Mouse (Mus musculus): Measurements from ENCODE around the gene Tbc1d14. TPM values are rescaled to one million over a fixed set of nuclear protein-coding genes. Genes with fewer than 3 reads are reported as not detected.
A peak's percentile ranks its signal among the peaks of the same experiment; 100 is the strongest.

Gene Tbc1d14
- polyA plus RNA-seq (2015; fragmentation: Nextera tagmentation; extraction: Ambion mirVana), result 30.7 and 34.0 TPM in 2 replicates

DNA sequence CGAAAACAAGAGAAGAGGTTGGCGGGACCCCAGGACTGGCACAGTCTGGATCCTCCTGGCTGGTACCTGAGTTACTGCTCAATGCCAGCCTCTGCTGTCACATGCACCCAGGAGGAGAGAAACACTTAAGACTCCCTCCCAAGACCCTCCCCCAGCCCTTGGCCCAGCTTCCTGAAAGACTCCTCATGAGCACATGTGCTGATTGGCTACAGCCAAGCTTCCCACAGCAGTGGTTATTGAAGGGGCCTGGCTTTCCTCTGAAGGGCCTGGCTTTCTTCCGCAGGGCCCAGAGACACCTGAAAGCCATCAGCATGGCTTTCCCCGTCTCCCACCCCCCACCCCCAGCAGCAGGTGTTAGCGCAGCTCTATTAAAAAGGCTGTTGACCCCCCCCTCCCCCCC, at the start of gene Tbc1d14:
TSS of gene Tbc1d14 (minus strand) at position 101 of the 400 bp plus-strand sequence.
- Histone ChIP-seq H3K27ac (ENCODE audit: low read length) (no peak within 1 kb of the TSS), H3K27me3 (replicated peaks; ENCODE audit: control insufficient read depth, insufficient read depth, low read length) (no peaks in the 10 kb centered on the region), H3K4me2 (ENCODE audit: low read depth, low read length) (no peak within 1 kb of the TSS), H3K9me3 (ENCODE audit: control insufficient read depth, low read length) (no peaks in the 10 kb centered on the region), H3K4me1 (ENCODE audit: control insufficient read depth, insufficient read depth, low read length) (peaks cover under 1% of the 10 kb centered on the region; the same call in 1 of the 2 replicates), H3K9ac (ENCODE audit: low read depth, low read length) (no peak within 1 kb of the TSS), H3K36me3 (ENCODE audit: control insufficient read depth, insufficient read depth, low read length) (no peaks in the 10 kb centered on the region), H3K4me3 (ENCODE audit: low read length) (no peak within 1 kb of the TSS)
- WGBS, result 79% methylated on average over 5 of the region's 5 CpGs
- no peak for ATAC-seq

DNA sequence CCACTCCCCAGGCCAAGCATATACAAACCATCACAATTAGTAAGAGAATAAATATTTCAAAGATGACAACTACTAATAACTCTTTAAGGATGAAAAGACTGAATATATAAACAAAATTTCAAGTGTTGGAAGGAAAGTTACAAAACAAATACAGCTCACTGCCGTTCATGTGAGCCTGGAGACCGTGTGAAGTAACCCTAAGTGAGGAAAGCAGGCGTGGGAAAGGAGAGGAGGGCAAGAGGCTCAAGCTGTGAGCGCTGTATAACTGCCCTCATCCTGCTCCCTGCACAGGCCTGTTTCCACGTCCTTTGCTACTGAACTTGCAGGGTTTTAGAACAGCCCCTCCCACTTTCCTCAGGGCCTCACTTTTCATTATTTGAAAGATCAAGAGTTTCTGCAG, 32.5 kb upstream of the Tbc1d14 start:
- Histone ChIP-seq H3K4me3 (ENCODE audit: low read length) (no peak overlapping the region), H3K27ac (ENCODE audit: low read length) (no peak overlapping the region), H3K36me3 (ENCODE audit: control insufficient read depth, insufficient read depth, low read length) (0 out of 2 replicates have a peak, but pooled peaks cover 4% of the 10 kb centered on the region), H3K4me1 (ENCODE audit: control insufficient read depth, insufficient read depth, low read length) (peaks cover 14% of the 10 kb centered on the region), H3K27me3 (replicated peaks; ENCODE audit: control insufficient read depth, insufficient read depth, low read length) (no peaks in the 10 kb centered on the region), H3K9ac (ENCODE audit: low read depth, low read length) (no peak overlapping the region), H3K4me2 (ENCODE audit: low read depth, low read length) (no peak overlapping the region), H3K9me3 (ENCODE audit: control insufficient read depth, low read length) (no peaks in the 10 kb centered on the region)
- 39% methylated on average over 5 of the region's 5 CpGs for WGBS
- no peak for ATAC-seq

DNA sequence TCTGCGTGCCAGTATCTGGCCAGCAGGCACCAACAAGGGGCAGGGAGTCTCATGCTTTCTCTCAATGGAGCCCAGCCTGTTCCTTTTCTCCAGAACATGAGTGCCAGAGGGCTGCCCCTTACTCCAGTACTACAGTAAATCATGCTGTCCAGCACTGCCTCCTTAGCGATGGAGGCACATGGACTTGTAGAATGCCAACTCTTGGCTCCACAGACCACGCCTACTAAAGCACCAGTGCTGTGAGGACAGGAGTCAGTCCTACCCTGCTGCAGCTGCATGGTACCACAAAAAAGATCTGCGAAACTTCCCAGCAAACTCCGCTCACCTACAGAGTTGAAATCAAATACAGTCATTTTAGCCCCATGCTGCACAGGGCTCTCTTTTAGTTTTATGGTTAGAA, 30.6 kb upstream of the Tbc1d14 start:
- no peak overlapping the region for H3K4me2 ChIP-seq (ENCODE audit: low read depth, low read length)

DNA sequence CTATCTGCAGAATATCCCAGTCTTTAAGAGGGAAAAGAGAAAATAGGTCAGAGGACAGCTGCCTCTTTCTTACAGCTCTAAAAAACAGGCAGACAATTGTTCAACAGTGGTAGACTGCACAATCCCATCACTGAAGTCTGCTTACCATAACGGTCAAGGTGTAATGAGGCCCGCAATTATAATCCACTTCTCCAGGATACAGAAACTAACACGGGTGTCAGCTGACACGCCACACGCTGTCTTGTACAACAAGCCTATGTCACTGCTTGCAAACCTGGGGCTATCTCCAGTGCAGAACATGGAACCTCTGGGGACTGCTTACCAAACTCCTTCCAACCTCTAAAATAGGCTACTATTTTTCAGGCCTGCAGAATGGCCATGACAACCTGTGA, 28.0 kb upstream of the Tbc1d14 start:
- Histone ChIP-seq H3K4me2 (ENCODE audit: low read depth, low read length) (no peak overlapping the region), H3K36me3 (ENCODE audit: control insufficient read depth, insufficient read depth, low read length) (peaks cover 7% of the 10 kb centered on the region; the same call in 1 of the 2 replicates), H3K27ac (ENCODE audit: low read length) (peak overlapping the region; percentile 5; the same call in 1 of the 2 replicates), H3K9me3 (ENCODE audit: control insufficient read depth, low read length) (no peaks in the 10 kb centered on the region), H3K4me3 (ENCODE audit: low read length) (no peak overlapping the region), H3K27me3 (replicated peaks; ENCODE audit: control insufficient read depth, insufficient read depth, low read length) (no peaks in the 10 kb centered on the region), H3K9ac (ENCODE audit: low read depth, low read length) (no peak overlapping the region), H3K4me1 (ENCODE audit: control insufficient read depth, insufficient read depth, low read length) (peaks cover 18% of the 10 kb centered on the region)
- no peak for ATAC-seq
- 76% methylated on average over 5 of the region's 5 CpGs for WGBS

More for the DNA sequence above, 30.6 kb upstream of the Tbc1d14 start:
- Histone ChIP-seq H3K9ac (ENCODE audit: low read depth, low read length) (no peak overlapping the region), H3K27me3 (replicated peaks; ENCODE audit: control insufficient read depth, insufficient read depth, low read length) (no peaks in the 10 kb centered on the region), H3K4me1 (ENCODE audit: control insufficient read depth, insufficient read depth, low read length) (peaks cover 20% of the 10 kb centered on the region), H3K27ac (ENCODE audit: low read length) (no peak overlapping the region), H3K4me3 (ENCODE audit: low read length) (no peak overlapping the region), H3K9me3 (ENCODE audit: control insufficient read depth, low read length) (no peaks in the 10 kb centered on the region), H3K36me3 (ENCODE audit: control insufficient read depth, insufficient read depth, low read length) (0 out of 2 replicates have a peak, but pooled peaks cover 3% of the 10 kb centered on the region)
- ATAC-seq, result no peak
- 90% methylated on average over 5 of the region's 5 CpGs for WGBS

DNA sequence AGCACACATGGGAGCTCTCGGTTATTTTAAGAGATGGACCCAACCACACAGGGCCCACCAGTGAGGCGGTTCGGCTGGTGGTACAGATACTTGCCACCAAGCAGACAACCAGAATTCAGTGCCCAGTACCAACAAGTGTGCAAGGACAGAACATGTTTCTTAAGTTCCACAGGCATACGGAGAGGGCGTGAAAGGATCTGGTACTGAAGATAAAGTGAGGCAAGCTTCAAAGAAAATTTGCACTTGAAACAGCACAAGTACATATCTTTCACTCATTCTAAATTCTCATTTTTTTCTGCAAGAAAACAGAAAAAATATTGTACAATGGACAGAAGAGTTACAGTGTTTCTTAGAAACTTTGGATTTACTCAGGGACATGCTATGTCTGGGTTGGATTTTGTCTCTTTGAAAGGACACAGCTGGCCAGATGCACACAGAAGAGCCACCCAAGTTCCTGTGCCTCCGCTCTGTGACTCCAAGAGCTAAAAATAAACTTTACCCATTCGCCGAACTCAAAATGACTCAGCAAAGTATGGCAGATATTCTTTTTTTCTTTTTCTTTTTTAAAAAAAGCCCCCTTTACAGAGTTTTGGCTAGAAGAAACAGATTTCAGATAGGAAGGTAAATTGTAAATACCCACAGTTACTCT, 27.5 kb upstream of the Tbc1d14 start:
- H3K27ac ChIP-seq (ENCODE audit: low read length), result peak overlapping the region; percentile 5; the same call in 1 of the 2 replicates
- H3K4me1 ChIP-seq (ENCODE audit: control insufficient read depth, insufficient read depth, low read length), result peaks cover 14% of the 10 kb centered on the region
- no peaks in the 10 kb centered on the region for H3K9me3 ChIP-seq (ENCODE audit: control insufficient read depth, low read length)
- ATAC-seq, result no peak
- H3K4me2 ChIP-seq (ENCODE audit: low read depth, low read length), result no peak overlapping the region
- H3K4me3 ChIP-seq (ENCODE audit: low read length), result no peak overlapping the region
- no peaks in the 10 kb centered on the region for H3K27me3 ChIP-seq (replicated peaks; ENCODE audit: control insufficient read depth, insufficient read depth, low read length)
- WGBS, result 64% methylated on average over 8 of the region's 8 CpGs
- H3K36me3 ChIP-seq (ENCODE audit: control insufficient read depth, insufficient read depth, low read length), result peaks cover 7% of the 10 kb centered on the region; the same call in 1 of the 2 replicates
- no peak overlapping the region for H3K9ac ChIP-seq (ENCODE audit: low read depth, low read length)

DNA sequence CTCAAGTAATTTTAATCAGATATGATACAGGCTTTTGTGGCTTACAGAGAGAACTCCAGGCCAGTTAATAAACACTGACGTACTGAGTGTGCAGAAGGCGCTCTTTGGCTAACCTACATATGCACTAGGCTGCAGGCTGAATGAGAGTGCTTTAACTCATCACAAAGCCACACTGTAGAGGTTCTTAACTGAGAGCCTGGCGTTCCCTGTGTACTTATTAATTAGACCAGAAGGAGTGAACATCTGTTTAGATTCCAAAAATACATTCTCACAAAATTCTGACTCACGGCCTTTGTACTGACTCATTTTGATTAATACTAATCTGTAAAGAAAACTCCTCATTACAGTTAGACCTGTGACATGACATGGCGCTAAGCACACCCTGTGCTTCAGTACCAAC, 25.8 kb upstream of the Tbc1d14 start:
- H3K4me3 ChIP-seq (ENCODE audit: low read length), result no peak overlapping the region
- H3K27me3 ChIP-seq (replicated peaks; ENCODE audit: control insufficient read depth, insufficient read depth, low read length), result no peaks in the 10 kb centered on the region
- ATAC-seq, result no peak
- no peak overlapping the region for H3K9ac ChIP-seq (ENCODE audit: low read depth, low read length)
- 78% methylated on average over 5 of the region's 5 CpGs for WGBS
- H3K4me1 ChIP-seq (ENCODE audit: control insufficient read depth, insufficient read depth, low read length), result peaks cover 14% of the 10 kb centered on the region
- no peak overlapping the region for H3K4me2 ChIP-seq (ENCODE audit: low read depth, low read length)
- H3K9me3 ChIP-seq (ENCODE audit: control insufficient read depth, low read length), result no peaks in the 10 kb centered on the region
- no peak overlapping the region for H3K27ac ChIP-seq (ENCODE audit: low read length)
- H3K36me3 ChIP-seq (ENCODE audit: control insufficient read depth, insufficient read depth, low read length), result peaks cover 13% of the 10 kb centered on the region

DNA sequence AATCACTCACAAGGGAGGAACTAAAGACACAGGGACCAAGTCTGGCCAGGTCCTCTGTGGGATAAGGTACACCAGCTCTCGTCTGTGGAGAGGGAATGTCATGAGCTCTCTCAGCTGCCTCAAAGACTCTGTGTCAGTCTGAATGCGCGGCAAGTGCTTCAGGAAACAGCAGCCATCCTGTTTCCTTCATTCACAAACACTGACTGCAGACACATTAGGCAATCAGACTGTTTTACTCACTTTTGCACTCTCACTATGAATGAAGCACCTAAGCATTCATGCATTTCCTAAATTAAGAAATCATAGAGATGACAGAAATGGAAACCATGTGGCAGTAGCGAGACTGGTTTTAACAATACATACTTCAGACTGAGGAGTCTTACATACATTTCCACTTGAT, 25.3 kb upstream of the Tbc1d14 start:
- Histone ChIP-seq H3K4me3 (ENCODE audit: low read length) (no peak overlapping the region), H3K27ac (ENCODE audit: low read length) (no peak overlapping the region), H3K36me3 (ENCODE audit: control insufficient read depth, insufficient read depth, low read length) (peaks cover 13% of the 10 kb centered on the region), H3K4me1 (ENCODE audit: control insufficient read depth, insufficient read depth, low read length) (peaks cover 14% of the 10 kb centered on the region), H3K9me3 (ENCODE audit: control insufficient read depth, low read length) (no peaks in the 10 kb centered on the region), H3K4me2 (ENCODE audit: low read depth, low read length) (no peak overlapping the region), H3K9ac (ENCODE audit: low read depth, low read length) (no peak overlapping the region), H3K27me3 (replicated peaks; ENCODE audit: control insufficient read depth, insufficient read depth, low read length) (no peaks in the 10 kb centered on the region)
- 35% methylated on average over 4 of the region's 4 CpGs for WGBS
- no peak for ATAC-seq

DNA sequence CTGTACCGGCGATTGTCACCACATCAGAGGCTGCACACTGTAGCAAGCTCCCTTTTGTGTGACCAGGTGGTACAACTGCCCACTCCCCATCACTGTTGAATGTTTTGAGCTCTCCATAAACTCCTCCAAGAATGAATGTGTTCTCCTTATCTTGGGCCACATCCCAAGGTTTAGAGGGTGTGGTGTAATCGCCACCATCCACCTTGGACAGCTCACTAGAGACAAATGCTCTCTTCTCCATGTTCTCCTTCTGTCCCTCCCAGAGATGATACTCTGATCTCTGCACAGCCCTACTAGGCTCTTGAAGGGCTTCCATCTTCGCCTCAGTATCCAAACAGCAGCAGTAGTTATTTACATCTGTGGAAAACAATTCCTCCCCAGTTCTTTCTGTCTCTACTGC, 21.0 kb upstream of the Tbc1d14 start:
- WGBS, result 83% methylated on average over 4 of the region's 4 CpGs
- no peaks in the 10 kb centered on the region for H3K27me3 ChIP-seq (replicated peaks; ENCODE audit: control insufficient read depth, insufficient read depth, low read length)
- H3K9ac ChIP-seq (ENCODE audit: low read depth, low read length), result no peak overlapping the region
- H3K4me3 ChIP-seq (ENCODE audit: low read length), result no peak overlapping the region
- ATAC-seq, result no peak
- no peaks in the 10 kb centered on the region for H3K9me3 ChIP-seq (ENCODE audit: control insufficient read depth, low read length)
- peaks cover 5% of the 10 kb centered on the region; the same call in 1 of the 2 replicates for H3K4me1 ChIP-seq (ENCODE audit: control insufficient read depth, insufficient read depth, low read length)
- H3K4me2 ChIP-seq (ENCODE audit: low read depth, low read length), result no peak overlapping the region
- peaks cover 11% of the 10 kb centered on the region for H3K36me3 ChIP-seq (ENCODE audit: control insufficient read depth, insufficient read depth, low read length)
- H3K27ac ChIP-seq (ENCODE audit: low read length), result no peak overlapping the region

DNA sequence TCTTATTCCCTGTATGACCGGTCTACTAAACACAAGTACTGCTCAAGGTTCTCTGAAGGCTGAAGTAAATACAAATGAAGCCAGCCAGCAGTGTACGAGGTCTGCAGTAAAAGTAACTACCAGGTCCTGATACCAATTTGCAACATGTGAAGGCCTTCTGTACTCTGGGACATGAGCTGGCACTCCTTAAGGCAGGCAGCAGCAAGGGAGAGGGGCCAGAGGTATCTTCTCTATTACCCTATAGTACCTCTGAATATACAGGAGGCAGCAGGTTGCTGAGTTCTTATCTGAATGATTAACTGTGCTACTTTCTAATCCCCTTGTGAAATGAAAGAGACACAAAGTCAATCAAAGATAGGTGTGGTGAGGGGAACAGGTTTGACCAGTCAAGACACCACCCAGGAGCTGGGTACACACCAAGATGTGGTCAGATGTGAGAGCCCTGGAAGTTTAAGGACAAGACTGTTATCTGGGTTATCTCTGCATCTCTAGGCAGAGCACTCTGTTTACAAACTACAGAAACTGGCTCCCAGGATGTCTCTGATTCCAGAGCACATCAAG, 15.9 kb upstream of the Tbc1d14 start:
- Histone ChIP-seq H3K4me3 (ENCODE audit: low read length) (no peak overlapping the region), H3K4me1 (ENCODE audit: control insufficient read depth, insufficient read depth, low read length) (peaks cover 5% of the 10 kb centered on the region; the same call in 1 of the 2 replicates), H3K9ac (ENCODE audit: low read depth, low read length) (no peak overlapping the region), H3K27ac (ENCODE audit: low read length) (no peak overlapping the region), H3K36me3 (ENCODE audit: control insufficient read depth, insufficient read depth, low read length) (no peaks in the 10 kb centered on the region), H3K27me3 (replicated peaks; ENCODE audit: control insufficient read depth, insufficient read depth, low read length) (no peaks in the 10 kb centered on the region), H3K4me2 (ENCODE audit: low read depth, low read length) (no peak overlapping the region), H3K9me3 (ENCODE audit: control insufficient read depth, low read length) (no peaks in the 10 kb centered on the region)
- peak; percentile 87 for ATAC-seq
- WGBS, result 70% methylated on average over 2 of the region's 2 CpGs

All from intestine, embryonic 16.5 days (tissue).